Mouse (Mus musculus) midbrain, embryonic 13.5 days (tissue): ENCODE data around the gene Mxra7. TPM values are rescaled to one million over a fixed set of nuclear protein-coding genes. Genes with fewer than 3 reads are reported as not detected.

Source experiments
- ATAC-seq: fragments of 200-750 bp; cut with Nextera tagmentation; 2 replicates; pipeline ENCODE4 v1.8.0; 2017; ENCODE audit warnings: mild to moderate bottlenecking, moderate TSS enrichment, moderate library complexity
- H3K27ac ChIP-seq: fragments of 300-500 bp; sonication (generic); 2 replicates; pipeline ENCODE4 v1.5.1; 2015; ENCODE audit warnings: inconsistent platforms, mild to moderate bottlenecking, moderate library complexity
- H3K27me3 ChIP-seq: fragments of 300-500 bp; sonication (generic); 2 replicates; pipeline ENCODE4 v1.6.1; 2015; ENCODE audit warnings: mild to moderate bottlenecking, inconsistent platforms
- H3K36me3 ChIP-seq: fragments of 300-500 bp; sonication (generic); 2 replicates; pipeline ENCODE4 v1.6.1; 2015; ENCODE audit warnings: mild to moderate bottlenecking, inconsistent platforms
- H3K4me1 ChIP-seq: fragments of 300-500 bp; sonication (generic); replicated peaks from 2 replicates; pipeline ENCODE4 v1.6.1; 2015; ENCODE audit warnings: inconsistent platforms
- H3K4me2 ChIP-seq: fragments of 300-500 bp; sonication (generic); replicated peaks from 2 replicates; pipeline ENCODE4 v1.6.1; 2015; ENCODE audit warnings: moderate library complexity, mild to moderate bottlenecking, inconsistent platforms
- H3K4me3 ChIP-seq: fragments of 300-500 bp; sonication (generic); replicated peaks from 2 replicates; pipeline ENCODE4 v1.5.1; 2015; ENCODE audit warnings: mild to moderate bottlenecking, inconsistent platforms
- H3K9ac ChIP-seq: fragments of 300-500 bp; sonication (generic); replicated peaks from 2 replicates; pipeline ENCODE4 v1.6.1; 2015; ENCODE audit warnings: mild to moderate bottlenecking, inconsistent platforms
- H3K9me3 ChIP-seq: fragments of 300-500 bp; sonication (generic); 2 replicates; pipeline ENCODE4 v1.6.1; 2016; ENCODE audit warnings: mild to moderate bottlenecking, inconsistent platforms
- WGBS: fragments of 180-500 bp; shearing (Covaris S2); methylation state at CpG from one replicate; pipeline ENCODE4 v1.1.7; 2015; 5-methylcytosine and 5-hydroxymethylcytosine counted together
- polyA plus RNA-seq: library from polyadenylated mRNA; unstranded; fragments of >200 nt; fragmentation: Nextera tagmentation; extraction: Ambion mirVana; gene quantifications from 2 replicates; pipeline ENCODE4 v1.2.1, GENCODE M21; 2015

Mxra7 gene
- polyA plus RNA-seq, 1 experiment from 2014 or later, result 40.4 TPM

- H3K9ac ChIP-seq, result peak overlapping the region; percentile 50
- peaks cover 70% of the 10 kb centered on the region for H3K4me1 ChIP-seq
- H3K9me3 ChIP-seq, result no peaks in the 10 kb centered on the region
- WGBS, result 33% methylated on average over 21 of the region's 21 CpGs
- H3K27ac ChIP-seq, result peak overlapping the region; percentile 98
- H3K4me3 ChIP-seq, result no peak overlapping the region
- peak overlapping the region; percentile 56 for H3K4me2 ChIP-seq
- peak; percentile 44 for ATAC-seq
- H3K27me3 ChIP-seq, result no peaks in the 10 kb centered on the region
- H3K36me3 ChIP-seq, result no peaks in the 10 kb centered on the region
Measured at GRCm38 (mm10) chr11:116812793-116813529, 14.9 kb downstream of the Mxra7 start.

GRCm38 (mm10) chr11:116810983-116811901 lies 16.6 kb downstream of the Mxra7 start:
- 5% methylated on average over 30 of the region's 32 CpGs for WGBS
- H3K9ac ChIP-seq, result peak overlapping the region; percentile 65
- peak overlapping the region; percentile 32 for H3K4me3 ChIP-seq
- H3K4me2 ChIP-seq, result peak overlapping the region; percentile 56
- H3K4me1 ChIP-seq, result peaks cover 75% of the 10 kb centered on the region
- no peaks in the 10 kb centered on the region for H3K9me3 ChIP-seq
- no peaks in the 10 kb centered on the region for H3K27me3 ChIP-seq
- peak; percentile 95 for ATAC-seq
- H3K36me3 ChIP-seq, result no peaks in the 10 kb centered on the region
- peak overlapping the region; percentile 98 for H3K27ac ChIP-seq

GRCm38 (mm10) chr11:116810528-116810927 lies 17.3 kb downstream of the Mxra7 start:
- Histone ChIP-seq H3K27ac (peak overlapping the region; percentile 98), H3K27me3 (no peaks in the 10 kb centered on the region), H3K4me1 (peaks cover 72% of the 10 kb centered on the region), H3K4me3 (peak overlapping the region; percentile 32), H3K9me3 (no peaks in the 10 kb centered on the region), H3K36me3 (no peaks in the 10 kb centered on the region), H3K9ac (peak overlapping the region; percentile 65), H3K4me2 (peak overlapping the region; percentile 56)
- no peak for ATAC-seq
- 30% methylated on average over 11 of the region's 11 CpGs for WGBS

GRCm38 (mm10) chr11:116809520-116809919 lies 18.3 kb downstream of the Mxra7 start:
- Histone ChIP-seq H3K4me1 (peaks cover 62% of the 10 kb centered on the region), H3K36me3 (no peaks in the 10 kb centered on the region), H3K4me3 (no peak overlapping the region), H3K27ac (0 out of 2 replicates have a peak overlapping the region, but pooled peaks have one; percentile 98), H3K27me3 (no peaks in the 10 kb centered on the region), H3K4me2 (no peak overlapping the region), H3K9me3 (no peaks in the 10 kb centered on the region), H3K9ac (no peak overlapping the region)
- no peak for ATAC-seq
- 78% methylated on average over 8 of the region's 8 CpGs for WGBS

DNA sequence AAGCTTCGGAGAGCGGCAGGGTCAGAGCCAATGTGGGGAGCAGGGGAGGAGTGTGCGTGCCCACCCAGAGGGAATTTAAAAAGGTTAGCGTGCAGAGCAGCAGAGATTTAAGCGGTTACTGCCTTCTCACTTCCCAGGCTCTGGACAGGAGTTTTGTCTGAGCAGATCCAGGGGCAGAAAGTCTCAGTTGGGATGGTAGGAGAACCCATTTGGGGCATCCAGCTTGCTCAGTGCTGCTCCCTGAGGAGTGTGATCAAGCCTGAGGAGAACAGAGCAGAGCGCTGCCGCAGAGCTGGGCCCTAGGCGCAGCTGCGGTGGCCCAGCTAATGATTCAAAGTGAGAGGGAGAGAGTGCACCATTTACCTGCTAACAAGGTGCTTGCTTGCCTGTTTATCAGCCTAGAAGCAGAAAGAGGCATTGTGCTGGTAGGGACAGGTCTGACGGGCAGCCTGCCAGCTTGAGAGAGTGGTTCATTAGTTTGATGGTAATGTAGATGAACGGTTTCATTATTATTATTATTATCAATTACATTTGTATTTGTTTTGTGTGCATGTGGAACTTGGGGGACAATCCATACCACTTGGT lies 18.9 kb downstream of the Mxra7 start:
- ATAC-seq, result no peak
- Histone ChIP-seq H3K36me3 (no peaks in the 10 kb centered on the region), H3K4me2 (no peak overlapping the region), H3K4me3 (no peak overlapping the region), H3K9me3 (no peaks in the 10 kb centered on the region), H3K27me3 (no peaks in the 10 kb centered on the region), H3K4me1 (peaks cover 56% of the 10 kb centered on the region), H3K9ac (0 out of 2 replicates have a peak overlapping the region, but pooled peaks have one; percentile 21), H3K27ac (peak overlapping the region; percentile 47; the same call in 1 of the 2 replicates)
- 79% methylated on average over 11 of the region's 11 CpGs for WGBS

DNA sequence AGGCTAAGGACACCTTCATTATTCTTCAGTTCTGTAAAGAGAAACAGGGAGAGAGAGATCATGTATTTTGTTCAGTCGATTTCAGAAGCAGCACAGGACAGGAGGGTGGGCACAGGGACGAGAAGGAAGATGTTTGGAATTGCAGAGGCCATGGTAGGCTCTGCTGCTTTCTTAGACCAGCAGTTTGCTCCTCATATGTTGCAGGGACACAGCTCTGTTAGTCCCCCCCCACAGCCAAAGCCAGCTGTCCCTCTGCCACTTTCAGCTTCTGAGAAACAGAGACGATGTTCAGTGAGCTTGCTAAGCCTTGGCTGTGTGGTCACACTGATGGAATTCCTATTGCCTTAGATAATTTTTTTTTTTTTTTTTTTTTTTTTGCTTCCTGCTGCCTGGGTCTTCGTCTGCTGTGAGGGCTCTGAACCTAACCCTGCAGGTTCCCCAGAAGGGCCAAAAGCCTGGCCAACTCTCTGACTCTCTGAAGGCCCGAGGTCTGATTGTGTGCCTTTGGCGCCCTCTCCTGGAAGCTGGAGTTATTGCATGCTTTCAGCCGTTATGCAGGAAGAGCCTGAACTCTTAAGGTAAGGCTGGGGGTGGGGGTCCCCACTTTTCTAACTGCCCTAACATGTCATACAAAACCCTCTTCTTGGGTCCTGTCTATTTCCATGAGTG lies 19.8 kb downstream of the Mxra7 start:
- 0 out of 2 replicates have a peak overlapping the region, but pooled peaks have one; percentile 21 for H3K9ac ChIP-seq
- no peak overlapping the region for H3K4me2 ChIP-seq
- H3K36me3 ChIP-seq, result no peaks in the 10 kb centered on the region
- no peaks in the 10 kb centered on the region for H3K27me3 ChIP-seq
- peaks cover 47% of the 10 kb centered on the region for H3K4me1 ChIP-seq
- H3K4me3 ChIP-seq, result no peak overlapping the region
- peak overlapping the region; percentile 60 for H3K27ac ChIP-seq
- WGBS, result 26% methylated on average over 7 of the region's 7 CpGs
- H3K9me3 ChIP-seq, result no peaks in the 10 kb centered on the region
- ATAC-seq, result no peak

DNA sequence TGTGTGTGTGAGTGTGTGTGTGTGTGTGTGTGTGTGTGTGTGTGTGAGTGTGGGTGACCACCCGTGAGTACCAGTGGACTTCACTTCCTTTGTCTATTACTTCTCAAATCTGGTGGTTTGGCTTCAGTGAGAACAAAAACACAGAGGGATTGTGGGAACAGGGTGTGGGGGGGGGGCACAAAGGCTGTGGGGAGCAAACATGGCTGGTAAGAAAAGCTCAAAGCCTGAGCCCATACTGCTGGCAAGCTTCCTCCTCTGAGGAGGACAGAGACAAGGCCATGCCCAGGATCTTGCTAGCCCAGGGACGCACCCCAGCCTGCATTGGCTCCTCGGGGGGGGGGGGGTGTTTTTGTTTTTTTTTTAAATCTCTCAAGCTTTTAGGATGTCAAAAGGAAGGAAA lies 20.3 kb downstream of the Mxra7 start:
- WGBS, result 80% methylated on average over 3 of the region's 3 CpGs
- no peaks in the 10 kb centered on the region for H3K36me3 ChIP-seq
- peak overlapping the region; percentile 60; the same call in 1 of the 2 replicates for H3K27ac ChIP-seq
- no peak for ATAC-seq
- H3K4me3 ChIP-seq, result no peak overlapping the region
- H3K27me3 ChIP-seq, result no peaks in the 10 kb centered on the region
- H3K4me2 ChIP-seq, result no peak overlapping the region
- peaks cover 42% of the 10 kb centered on the region for H3K4me1 ChIP-seq
- H3K9me3 ChIP-seq, result no peaks in the 10 kb centered on the region
- H3K9ac ChIP-seq, result no peak overlapping the region

DNA sequence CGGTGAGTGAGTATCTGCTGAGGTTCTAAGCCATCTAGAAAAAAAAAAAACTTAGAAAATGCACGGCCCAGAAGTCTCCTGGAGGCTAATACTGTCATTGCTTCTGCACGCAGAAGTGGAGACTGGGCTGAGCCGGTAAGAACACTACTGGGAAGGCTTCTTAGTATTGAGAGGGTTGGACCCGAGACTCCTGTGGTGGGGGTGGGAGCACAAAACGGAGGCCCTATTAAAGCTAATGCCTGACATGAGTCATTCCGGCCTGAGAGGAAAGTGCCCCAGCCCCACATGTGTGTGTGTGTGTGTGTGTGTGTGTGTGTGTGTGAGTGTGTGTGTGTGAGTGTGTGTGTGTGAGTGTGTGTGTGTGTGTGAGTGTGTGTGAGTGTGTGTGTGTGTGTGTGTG lies 20.7 kb downstream of the Mxra7 start:
- Histone ChIP-seq H3K4me1 (peaks cover 38% of the 10 kb centered on the region), H3K4me2 (no peak overlapping the region), H3K9me3 (no peaks in the 10 kb centered on the region), H3K27ac (no peak overlapping the region), H3K36me3 (no peaks in the 10 kb centered on the region), H3K9ac (no peak overlapping the region), H3K27me3 (no peaks in the 10 kb centered on the region), H3K4me3 (no peak overlapping the region)
- WGBS, result 63% methylated on average over 7 of the region's 7 CpGs
- no peak for ATAC-seq

DNA sequence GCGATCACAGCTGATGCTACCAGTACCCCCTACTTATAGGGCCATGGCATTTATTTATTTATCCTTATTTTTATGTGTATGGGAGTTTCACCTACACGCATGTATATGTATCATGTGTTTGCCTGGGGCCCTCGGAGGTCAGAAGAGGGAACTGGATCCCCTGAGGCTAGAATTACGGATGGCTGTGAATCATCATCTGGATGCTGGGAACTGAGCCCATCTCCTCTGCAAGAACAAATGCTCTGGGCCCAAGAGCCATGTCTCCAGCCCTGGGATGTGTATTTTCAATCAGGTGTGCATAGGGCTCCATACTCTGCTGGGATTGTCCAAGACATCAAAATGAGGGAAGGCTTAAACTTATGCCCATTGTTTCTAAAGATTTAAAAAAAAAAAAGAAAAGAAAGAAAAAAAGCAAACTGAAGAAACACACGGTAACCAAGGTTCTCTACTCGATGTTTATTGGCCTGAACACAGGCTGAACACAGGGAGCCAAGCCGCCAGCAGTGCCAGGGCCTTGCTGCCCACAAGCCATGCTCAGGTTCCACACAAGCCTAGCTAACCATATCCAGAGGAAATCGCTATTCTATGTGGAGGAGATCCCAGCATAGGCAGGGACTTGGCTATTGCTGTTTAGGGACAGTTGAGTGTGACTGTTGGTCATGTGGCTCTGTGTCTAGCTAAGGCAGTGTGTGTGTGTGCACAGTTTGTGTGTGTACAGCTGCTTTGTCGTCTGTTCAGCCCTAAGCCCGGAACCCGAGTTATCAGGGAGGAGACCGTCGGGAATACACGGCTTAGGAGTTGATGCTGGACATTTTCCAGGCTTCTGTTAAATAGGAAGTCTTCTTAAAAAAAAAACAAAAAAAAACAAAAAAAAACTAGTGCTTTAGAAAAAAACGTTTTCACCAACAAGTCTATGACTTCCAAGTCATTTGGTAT lies 21.4 kb downstream of the Mxra7 start:
- no peak for ATAC-seq
- Histone ChIP-seq H3K9ac (no peak overlapping the region), H3K27ac (no peak overlapping the region), H3K4me2 (no peak overlapping the region), H3K4me1 (peaks cover 32% of the 10 kb centered on the region), H3K36me3 (no peaks in the 10 kb centered on the region), H3K9me3 (no peaks in the 10 kb centered on the region), H3K27me3 (no peaks in the 10 kb centered on the region), H3K4me3 (no peak overlapping the region)
- WGBS, result 87% methylated on average over 15 of the region's 15 CpGs

DNA sequence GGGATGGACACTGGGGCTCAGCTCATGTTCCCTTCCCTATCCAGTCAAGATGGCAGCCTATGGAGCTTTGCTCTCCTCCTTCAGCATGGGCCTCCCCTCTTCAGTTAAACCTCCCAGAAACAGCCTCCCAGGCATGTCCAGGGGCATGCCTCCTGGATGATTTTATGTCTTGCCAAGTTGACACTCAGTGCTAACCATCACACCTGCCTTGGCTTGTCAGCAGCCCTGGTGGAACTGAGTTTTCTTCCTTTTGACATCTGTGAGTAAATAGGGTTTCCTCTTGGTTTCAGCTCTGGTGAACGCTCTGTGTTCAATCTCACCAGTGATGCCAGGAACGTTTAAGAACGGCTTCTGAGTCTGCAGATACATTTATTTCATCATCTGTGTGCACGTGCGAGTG lies 25.1 kb downstream of the Mxra7 start:
- 88% methylated on average over 5 of the region's 5 CpGs for whole genome bisulfite sequencing
- no peak overlapping the region for H3K4me2 ChIP-seq
- H3K36me3 ChIP-seq, result no peaks in the 10 kb centered on the region
- peaks cover 3% of the 10 kb centered on the region for H3K4me1 ChIP-seq
- H3K9me3 ChIP-seq, result no peaks in the 10 kb centered on the region
- H3K9ac ChIP-seq, result no peak overlapping the region
- H3K27me3 ChIP-seq, result no peaks in the 10 kb centered on the region
- H3K4me3 ChIP-seq, result no peak overlapping the region
- H3K27ac ChIP-seq, result no peak overlapping the region
- ATAC-seq, result no peak

GRCm38 (mm10) chr11:116801106-116801505 lies 26.7 kb downstream of the Mxra7 start:
- H3K36me3 ChIP-seq, result no peaks in the 10 kb centered on the region
- H3K9me3 ChIP-seq, result no peaks in the 10 kb centered on the region
- H3K4me2 ChIP-seq, result no peak overlapping the region
- H3K4me1 ChIP-seq, result no peaks in the 10 kb centered on the region
- H3K27ac ChIP-seq, result no peak overlapping the region
- WGBS, result 73% methylated on average over 5 of the region's 5 CpGs
- no peak overlapping the region for H3K9ac ChIP-seq
- H3K4me3 ChIP-seq, result no peak overlapping the region
- H3K27me3 ChIP-seq, result no peaks in the 10 kb centered on the region
- no peak for ATAC-seq
